Mouse (Mus musculus) kidney, postnatal 0 days (tissue): Measurements from ENCODE around the gene Nell2. TPM values are rescaled to one million over a fixed set of nuclear protein-coding genes. Genes with fewer than 3 reads are reported as not detected.

Experiments
- ATAC-seq: fragments of 200-750 bp; cut with Nextera tagmentation; replicated peaks from 2 replicates; pipeline ENCODE4 v1.8.0; 2017; ENCODE audit warnings: low read depth, moderate number of reproducible peaks, moderate TSS enrichment, moderate library complexity; ENCODE audit not compliant: low FRiP score
- DNase-seq: peaks from one replicate; pipeline ENCODE4 v3.0.0-alpha.2; 2016; ENCODE audit warnings: low spot score
- H3K27ac ChIP-seq: fragments of 300-500 bp; sonication (generic); 2 replicates; pipeline ENCODE4 v1.5.1; 2014; ENCODE audit warnings: mild to moderate bottlenecking
- H3K27me3 ChIP-seq: fragments of 300-500 bp; sonication (generic); 2 replicates; pipeline ENCODE4 v1.6.1; 2014; ENCODE audit warnings: low read length, mixed read lengths; ENCODE audit not compliant: insufficient read depth
- H3K36me3 ChIP-seq: fragments of 300-500 bp; sonication (generic); 2 replicates; pipeline ENCODE4 v1.6.1; 2014; ENCODE audit warnings: low read length, mixed read lengths; ENCODE audit not compliant: insufficient read depth
- H3K4me1 ChIP-seq: fragments of 300-500 bp; sonication (generic); replicated peaks from 2 replicates; pipeline ENCODE4 v1.6.1; 2014; ENCODE audit warnings: antibody characterized with exemption, low read length, mixed read lengths; ENCODE audit not compliant: insufficient read depth
- H3K4me2 ChIP-seq: fragments of 300-500 bp; sonication (generic); 2 replicates; pipeline ENCODE4 v1.6.1; 2014; ENCODE audit warnings: mild to moderate bottlenecking, low read length, moderate library complexity, mixed read lengths
- H3K4me3 ChIP-seq: fragments of 300-500 bp; sonication (generic); replicated peaks from 2 replicates; pipeline ENCODE4 v1.5.1; 2014; ENCODE audit warnings: low read depth, low read length
- H3K9ac ChIP-seq: fragments of 300-500 bp; sonication (generic); 2 replicates; pipeline ENCODE4 v1.6.1; 2014; ENCODE audit warnings: low read depth, low read length
- H3K9me3 ChIP-seq: fragments of 300-500 bp; sonication (generic); replicated peaks from 2 replicates; pipeline ENCODE4 v1.6.1; 2016; ENCODE audit warnings: low read length, inconsistent platforms, mixed read lengths
- CTCF ChIP-seq: IDR thresholded peaks from 2 replicates; pipeline ENCODE4 v1.5.1; 2016; ENCODE audit warnings: antibody characterized with exemption, low read depth, mild to moderate bottlenecking, moderate library complexity
- WGBS: fragments of 180-500 bp; shearing (Covaris S2); extraction: QIAGEN DNeasy Blood & Tissue Kit; methylation state at CpG from one replicate; pipeline ENCODE4 v1.1.7; 2014; 5-methylcytosine and 5-hydroxymethylcytosine counted together
- polyA plus RNA-seq: library from polyadenylated mRNA; unstranded; fragments of >200 nt; fragmentation: Nextera tagmentation; extraction: Ambion mirVana; gene quantifications from 2 replicates; pipeline ENCODE4 v1.2.1, GENCODE M21; 2015

Nell2 gene
- polyA plus RNA-seq, 1 experiment from 2014 or later: 8.2 TPM

DNA sequence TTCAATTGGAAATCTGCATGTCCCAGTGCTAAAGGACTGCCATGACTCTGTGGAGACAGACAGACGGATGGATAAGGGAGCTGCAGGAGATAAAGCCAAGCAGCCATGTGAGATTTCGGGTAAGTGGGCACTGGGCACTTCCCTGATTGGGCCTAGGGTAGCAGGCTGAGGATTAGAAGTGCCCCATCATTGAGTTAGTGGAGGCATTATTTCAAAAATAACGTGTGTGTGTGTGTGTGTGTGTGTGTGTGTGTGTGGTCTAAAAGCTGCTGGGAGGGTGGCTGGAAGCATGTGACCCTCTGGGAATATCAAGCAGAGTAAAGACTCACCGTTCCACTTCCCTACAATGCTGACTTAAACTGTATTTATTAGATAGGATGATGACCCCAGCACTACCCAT, 195.1 kb downstream of the Nell2 start:
- no peaks in the 10 kb centered on the region; the same call in 1 of the 2 replicates for H3K9me3 ChIP-seq
- H3K27me3 ChIP-seq: no peaks in the 10 kb centered on the region
- H3K4me1 ChIP-seq: no peaks in the 10 kb centered on the region
- no peak for TF ChIP-seq CTCF
- no peak overlapping the region for H3K27ac ChIP-seq
- no peak for ATAC-seq
- no peak for DNase-seq
- no peak overlapping the region for H3K4me2 ChIP-seq
- WGBS: 83% methylated on average over 4 of the region's 4 CpGs
- no peaks in the 10 kb centered on the region for H3K36me3 ChIP-seq
- no peak overlapping the region for H3K4me3 ChIP-seq
- no peak overlapping the region for H3K9ac ChIP-seq

DNA sequence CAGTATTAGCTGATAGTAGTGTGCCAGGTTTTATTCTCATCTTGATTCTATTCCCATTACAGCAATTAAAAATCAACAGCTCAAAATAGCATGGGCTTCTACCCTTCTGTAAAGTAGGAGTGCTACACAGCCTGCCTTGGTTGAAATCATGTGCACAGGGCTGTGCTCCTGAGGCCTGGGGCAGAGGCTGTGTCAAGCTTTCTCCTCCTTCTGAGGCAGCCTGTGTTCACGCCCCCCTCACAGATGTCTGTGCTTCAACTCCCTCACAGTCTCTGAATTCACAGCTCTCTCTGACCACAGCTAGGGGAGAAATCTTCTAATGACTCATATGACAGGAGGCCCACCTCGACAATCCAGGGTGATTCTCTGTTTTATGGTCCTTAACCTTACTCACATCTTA, 197.4 kb downstream of the Nell2 start:
- DNase-seq (peak; percentile 19), ATAC-seq (no peak)
- Histone ChIP-seq H3K27me3 (no peaks in the 10 kb centered on the region), H3K9me3 (no peaks in the 10 kb centered on the region; the same call in 1 of the 2 replicates), H3K4me3 (no peak overlapping the region), H3K27ac (no peak overlapping the region), H3K4me1 (no peaks in the 10 kb centered on the region), H3K9ac (no peak overlapping the region), H3K4me2 (no peak overlapping the region), H3K36me3 (no peaks in the 10 kb centered on the region)
- TF ChIP-seq CTCF: no peak
- WGBS: 28% methylated on average over 2 of the region's 2 CpGs

DNA sequence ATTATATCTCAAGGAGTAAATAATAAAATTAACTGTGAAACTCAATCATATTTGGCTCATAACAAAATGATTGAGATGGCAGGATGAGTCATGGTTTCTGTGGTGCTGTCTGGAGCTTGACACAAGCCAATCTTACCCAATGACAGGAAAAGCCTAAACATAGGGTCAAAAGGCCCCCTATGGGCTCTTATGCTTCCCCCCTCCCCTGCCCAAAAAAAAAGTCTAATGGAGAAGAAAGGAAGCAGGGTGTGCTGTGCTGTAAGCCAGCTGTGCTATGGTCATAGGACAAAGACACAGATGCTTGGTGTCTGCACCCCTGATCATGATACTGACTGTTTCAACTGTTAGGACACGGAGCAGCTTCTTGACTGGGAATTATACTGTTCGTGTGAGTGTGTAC, 205.6 kb downstream of the Nell2 start:
- no peaks in the 10 kb centered on the region for H3K27me3 ChIP-seq
- no peak overlapping the region for H3K4me3 ChIP-seq
- DNase-seq (no peak), ATAC-seq (no peak)
- H3K4me2 ChIP-seq: no peak overlapping the region
- H3K4me1 ChIP-seq: no peaks in the 10 kb centered on the region
- H3K36me3 ChIP-seq: no peaks in the 10 kb centered on the region
- 98% methylated on average over 2 of the region's 2 CpGs for WGBS
- no peaks in the 10 kb centered on the region for H3K9me3 ChIP-seq
- no peak overlapping the region for H3K9ac ChIP-seq
- TF ChIP-seq CTCF: no peak
- no peak overlapping the region for H3K27ac ChIP-seq

DNA sequence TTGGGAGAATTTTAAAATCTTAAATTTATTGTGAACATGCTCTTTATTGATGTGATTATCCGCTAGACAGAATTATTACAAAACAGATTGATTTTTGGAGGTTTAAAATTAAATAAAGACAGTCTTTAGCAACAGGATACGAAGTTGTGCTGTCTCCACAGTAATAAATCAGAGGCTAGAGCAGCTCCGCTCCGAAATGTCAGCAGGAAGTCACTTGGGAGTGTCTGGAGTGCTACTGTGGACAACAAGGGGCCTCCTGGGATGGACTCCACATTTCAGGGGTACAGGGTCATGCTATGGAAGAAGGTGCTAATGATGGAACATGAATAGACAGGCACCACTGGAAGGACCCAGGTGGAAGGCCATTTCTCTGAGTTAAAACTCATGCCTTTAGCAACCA, 211.7 kb downstream of the Nell2 start:
- DNase-seq (peak; percentile 64), ATAC-seq (no peak)
- no peak overlapping the region for H3K4me2 ChIP-seq
- TF ChIP-seq CTCF: no peak
- H3K9ac ChIP-seq: no peak overlapping the region
- no peaks in the 10 kb centered on the region for H3K27me3 ChIP-seq
- H3K36me3 ChIP-seq: no peaks in the 10 kb centered on the region
- WGBS: 32% methylated on average over 4 of the region's 4 CpGs
- no peak overlapping the region for H3K4me3 ChIP-seq
- no peak overlapping the region for H3K27ac ChIP-seq
- H3K9me3 ChIP-seq: no peaks in the 10 kb centered on the region
- H3K4me1 ChIP-seq: peaks cover 6% of the 10 kb centered on the region; the same call in 1 of the 2 replicates

DNA sequence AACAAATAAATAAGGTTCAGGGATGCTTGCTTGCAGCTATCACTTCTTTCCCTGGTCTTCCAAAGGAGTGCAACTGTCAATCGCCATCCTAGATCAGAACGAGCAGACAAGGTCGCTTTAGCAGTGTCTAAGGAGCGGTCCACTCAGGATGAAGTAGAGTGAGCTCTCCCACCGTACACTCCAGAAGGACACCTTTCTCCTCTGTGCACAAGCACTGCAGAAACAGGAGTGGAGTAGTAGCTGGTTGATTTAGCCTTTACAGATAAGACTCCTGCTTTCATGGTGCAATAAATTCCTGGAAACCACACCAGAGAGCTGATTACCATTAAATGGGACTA, 213.6 kb downstream of the Nell2 start:
- H3K4me3 ChIP-seq: no peak overlapping the region
- no peak overlapping the region for H3K4me2 ChIP-seq
- no peaks in the 10 kb centered on the region for H3K9me3 ChIP-seq
- no peak for TF ChIP-seq CTCF
- ATAC-seq (no peak), DNase-seq (no peak)
- no peak overlapping the region for H3K27ac ChIP-seq
- H3K27me3 ChIP-seq: no peaks in the 10 kb centered on the region
- 83% methylated on average over 5 of the region's 5 CpGs for WGBS
- no peaks in the 10 kb centered on the region for H3K36me3 ChIP-seq
- no peak overlapping the region for H3K9ac ChIP-seq
- peaks cover 6% of the 10 kb centered on the region; the same call in 1 of the 2 replicates for H3K4me1 ChIP-seq

DNA sequence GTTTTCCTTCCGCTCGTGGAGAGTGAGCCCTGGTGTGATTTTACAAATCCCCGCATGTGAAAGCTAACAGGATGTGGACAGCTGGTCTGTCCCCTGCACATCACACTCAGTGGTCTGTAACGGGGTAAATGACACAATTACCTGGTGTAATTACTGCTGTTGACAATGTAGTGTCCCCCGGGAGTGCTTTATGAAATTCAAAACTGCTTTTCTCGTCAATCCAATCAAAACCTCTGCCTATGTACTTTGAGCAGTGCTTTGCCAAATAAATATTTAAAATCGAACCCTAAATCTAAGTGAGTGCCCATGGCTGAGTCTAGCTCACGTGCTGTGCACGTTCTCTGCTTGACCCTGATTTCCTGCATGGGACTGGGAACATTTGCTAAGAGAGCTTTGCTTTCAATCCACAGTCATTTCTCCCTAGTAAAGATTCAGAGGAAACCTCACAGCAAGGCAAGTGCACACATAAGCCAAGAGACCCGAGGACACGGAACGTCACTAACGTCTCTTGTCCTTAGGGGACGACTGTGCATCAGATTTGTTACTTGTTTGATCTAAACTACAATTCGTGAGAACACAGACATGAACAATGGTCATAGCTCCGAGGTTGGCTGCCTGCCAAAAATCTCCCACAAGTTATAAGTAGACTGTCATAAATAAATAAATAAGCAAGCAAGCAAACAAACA, 214.1 kb downstream of the Nell2 start:
- ATAC-seq: no peak
- Histone ChIP-seq H3K9me3 (no peaks in the 10 kb centered on the region), H3K27me3 (no peaks in the 10 kb centered on the region), H3K9ac (no peak overlapping the region), H3K4me3 (no peak overlapping the region), H3K36me3 (no peaks in the 10 kb centered on the region), H3K4me2 (peak overlapping the region; percentile 18; the same call in 1 of the 2 replicates), H3K27ac (no peak overlapping the region), H3K4me1 (peaks cover 6% of the 10 kb centered on the region; the same call in 1 of the 2 replicates)
- DNase-seq: no peak
- 27% methylated on average over 16 of the region's 16 CpGs for WGBS
- TF ChIP-seq CTCF: no peak

DNA sequence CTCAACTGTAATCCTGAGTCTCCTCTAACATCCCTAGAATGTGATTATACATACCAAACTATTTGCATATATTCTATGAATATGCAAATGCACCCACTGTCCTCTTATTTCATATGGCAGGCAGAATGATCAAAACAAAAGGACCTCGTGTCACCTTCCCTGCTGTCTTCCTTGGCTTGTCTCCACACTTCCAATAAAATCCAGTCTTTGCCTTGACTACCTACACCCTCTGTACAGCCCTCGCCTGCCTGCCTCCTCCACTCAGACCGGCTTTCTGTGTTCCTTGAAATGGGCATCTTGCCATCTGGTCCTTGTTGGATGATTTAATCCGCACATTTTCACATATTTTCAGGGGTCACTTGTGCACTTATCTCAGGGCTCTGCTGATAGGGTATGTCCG, 215.1 kb downstream of the Nell2 start:
- H3K36me3 ChIP-seq: no peaks in the 10 kb centered on the region
- no peaks in the 10 kb centered on the region for H3K9me3 ChIP-seq
- no peak for TF ChIP-seq CTCF
- no peak for ATAC-seq
- H3K4me2 ChIP-seq: no peak overlapping the region
- DNase-seq: no peak
- H3K27me3 ChIP-seq: no peaks in the 10 kb centered on the region
- H3K4me1 ChIP-seq: peaks cover 6% of the 10 kb centered on the region; the same call in 1 of the 2 replicates
- H3K9ac ChIP-seq: no peak overlapping the region
- no peak overlapping the region for H3K27ac ChIP-seq
- 46% methylated on average over 5 of the region's 5 CpGs for WGBS
- H3K4me3 ChIP-seq: no peak overlapping the region
